Mouse (Mus musculus) hindbrain, embryonic 12.5 days (tissue): ENCODE data around the gene Gm20388. TPM values are rescaled to one million over a fixed set of nuclear protein-coding genes. Genes with fewer than 3 reads are reported as not detected.

ENCODE experiments used
- ATAC-seq: fragments of 200-750 bp; cut with Nextera tagmentation; 2 replicates; pipeline ENCODE4 v1.8.0; 2017; ENCODE audit warnings: moderate TSS enrichment; ENCODE audit not compliant: low FRiP score
- H3K27ac ChIP-seq: fragments of 300-500 bp; sonication (generic); 2 replicates; pipeline ENCODE4 v1.5.1; 2016; ENCODE audit warnings: mild to moderate bottlenecking
- H3K27me3 ChIP-seq: fragments of 300-500 bp; sonication (generic); 2 replicates; pipeline ENCODE4 v1.6.1; 2016; ENCODE audit warnings: mild to moderate bottlenecking
- H3K36me3 ChIP-seq: fragments of 300-500 bp; sonication (generic); 2 replicates; pipeline ENCODE4 v1.6.1; 2016; ENCODE audit warnings: mild to moderate bottlenecking
- H3K4me1 ChIP-seq: fragments of 300-500 bp; sonication (generic); 2 replicates; pipeline ENCODE4 v1.6.1; 2016
- H3K4me2 ChIP-seq: fragments of 300-500 bp; sonication (generic); replicated peaks from 2 replicates; pipeline ENCODE4 v1.6.1; 2016; ENCODE audit warnings: mild to moderate bottlenecking
- H3K4me3 ChIP-seq: fragments of 300-500 bp; sonication (generic); 2 replicates; pipeline ENCODE4 v1.5.1; 2016; ENCODE audit warnings: mild to moderate bottlenecking
- H3K9ac ChIP-seq: fragments of 300-500 bp; sonication (generic); 2 replicates; pipeline ENCODE4 v1.6.1; 2016; ENCODE audit warnings: mild to moderate bottlenecking, moderate library complexity
- H3K9me3 ChIP-seq: fragments of 300-500 bp; sonication (generic); replicated peaks from 2 replicates; pipeline ENCODE4 v1.6.1; 2016; ENCODE audit warnings: mild to moderate bottlenecking
- WGBS: fragments of 180-500 bp; shearing (Covaris S2); methylation state at CpG from one replicate; pipeline ENCODE4 v1.1.7; 2016; 5-methylcytosine and 5-hydroxymethylcytosine counted together
- polyA plus RNA-seq: library from polyadenylated mRNA; unstranded; fragments of >200 nt; fragmentation: Nextera tagmentation; extraction: Ambion mirVana; gene quantifications from 2 replicates; pipeline ENCODE4 v1.2.1, GENCODE M21; 2016

Gene Gm20388
- polyA plus RNA-seq, 1 experiment from 2014 or later = not detected

GRCm38 (mm10) chr8:120307103-120307502 lies 396.5 kb downstream of the Gm20388 start:
- H3K9me3 ChIP-seq = no peaks in the 10 kb centered on the region
- WGBS = 2% methylated on average over 16 of the region's 16 CpGs
- H3K4me1 ChIP-seq = peaks cover 61% of the 10 kb centered on the region
- 0 out of 2 replicates have a peak overlapping the region, but pooled peaks have one; percentile 21 for H3K4me2 ChIP-seq
- no peak overlapping the region for H3K4me3 ChIP-seq
- ATAC-seq = peak; percentile 51
- H3K9ac ChIP-seq = no peak overlapping the region
- peaks cover 40% of the 10 kb centered on the region for H3K27me3 ChIP-seq
- peak overlapping the region; percentile 83 for H3K27ac ChIP-seq
- H3K36me3 ChIP-seq = no peaks in the 10 kb centered on the region

GRCm38 (mm10) chr8:120307528-120307927 lies 396.9 kb downstream of the Gm20388 start:
- Histone ChIP-seq H3K9me3 (no peaks in the 10 kb centered on the region), H3K9ac (no peak overlapping the region), H3K4me2 (0 out of 2 replicates have a peak overlapping the region, but pooled peaks have one; percentile 21), H3K36me3 (no peaks in the 10 kb centered on the region), H3K4me3 (no peak overlapping the region), H3K27me3 (peaks cover 36% of the 10 kb centered on the region), H3K4me1 (peaks cover 61% of the 10 kb centered on the region), H3K27ac (peak overlapping the region; percentile 83)
- ATAC-seq = no peak
- 35% methylated on average over 11 of the region's 11 CpGs for WGBS

- WGBS = 45% methylated on average over 8 of the region's 8 CpGs
- no peak overlapping the region for H3K9ac ChIP-seq
- no peak overlapping the region for H3K4me3 ChIP-seq
- no peak for ATAC-seq
- H3K27me3 ChIP-seq = peaks cover 36% of the 10 kb centered on the region
- peak overlapping the region; percentile 83 for H3K27ac ChIP-seq
- H3K9me3 ChIP-seq = no peaks in the 10 kb centered on the region
- peaks cover 57% of the 10 kb centered on the region for H3K4me1 ChIP-seq
- H3K4me2 ChIP-seq = no peak overlapping the region
- H3K36me3 ChIP-seq = no peaks in the 10 kb centered on the region
Measured at GRCm38 (mm10) chr8:120308131-120308530, 397.5 kb downstream of the Gm20388 start.

- peaks cover 34% of the 10 kb centered on the region for H3K27me3 ChIP-seq
- ATAC-seq = no peak
- WGBS = 42% methylated on average over 9 of the region's 9 CpGs
- H3K9me3 ChIP-seq = no peaks in the 10 kb centered on the region
- H3K36me3 ChIP-seq = no peaks in the 10 kb centered on the region
- H3K9ac ChIP-seq = 0 out of 2 replicates have a peak overlapping the region, but pooled peaks have one; percentile 15
- H3K4me1 ChIP-seq = peaks cover 53% of the 10 kb centered on the region
- no peak overlapping the region for H3K4me2 ChIP-seq
- no peak overlapping the region for H3K4me3 ChIP-seq
- peak overlapping the region; percentile 83 for H3K27ac ChIP-seq
Measured at GRCm38 (mm10) chr8:120308553-120308952, 397.9 kb downstream of the Gm20388 start.

- WGBS = 33% methylated on average over 17 of the region's 18 CpGs
- Histone ChIP-seq H3K9ac (no peak overlapping the region), H3K4me3 (no peak overlapping the region), H3K27ac (peak overlapping the region; percentile 83), H3K4me1 (peaks cover 48% of the 10 kb centered on the region), H3K4me2 (no peak overlapping the region), H3K36me3 (no peaks in the 10 kb centered on the region), H3K9me3 (no peaks in the 10 kb centered on the region), H3K27me3 (peaks cover 27% of the 10 kb centered on the region)
- peak; percentile 53 for ATAC-seq
Measured at GRCm38 (mm10) chr8:120309326-120309725, 398.7 kb downstream of the Gm20388 start.

- Histone ChIP-seq H3K9me3 (no peaks in the 10 kb centered on the region), H3K9ac (peak overlapping the region; percentile 2; the same call in 1 of the 2 replicates), H3K27me3 (peaks cover 25% of the 10 kb centered on the region), H3K4me2 (no peak overlapping the region), H3K27ac (no peak overlapping the region; the same call in 1 of the 2 replicates), H3K36me3 (no peaks in the 10 kb centered on the region), H3K4me1 (peaks cover 43% of the 10 kb centered on the region), H3K4me3 (no peak overlapping the region)
- ATAC-seq = no peak
- WGBS = 54% methylated on average over 5 of the region's 5 CpGs
Measured at GRCm38 (mm10) chr8:120310063-120310462, 399.4 kb downstream of the Gm20388 start.

GRCm38 (mm10) chr8:120312452-120312851 lies 401.8 kb downstream of the Gm20388 start:
- Histone ChIP-seq H3K4me2 (no peak overlapping the region), H3K4me1 (peaks cover 36% of the 10 kb centered on the region), H3K27me3 (peaks cover 16% of the 10 kb centered on the region), H3K4me3 (no peak overlapping the region), H3K9ac (no peak overlapping the region), H3K36me3 (no peaks in the 10 kb centered on the region), H3K27ac (no peak overlapping the region), H3K9me3 (no peaks in the 10 kb centered on the region)
- no peak for ATAC-seq
- WGBS = 88% methylated on average over 4 of the region's 4 CpGs

- Histone ChIP-seq H3K27me3 (peaks cover 10% of the 10 kb centered on the region), H3K9ac (no peak overlapping the region; the same call in 1 of the 2 replicates), H3K27ac (0 out of 2 replicates have a peak overlapping the region, but pooled peaks have one; percentile 1), H3K9me3 (no peaks in the 10 kb centered on the region), H3K4me3 (no peak overlapping the region), H3K4me2 (no peak overlapping the region), H3K4me1 (peaks cover 36% of the 10 kb centered on the region), H3K36me3 (no peaks in the 10 kb centered on the region)
- 69% methylated on average over 3 of the region's 3 CpGs for WGBS
- ATAC-seq = no peak
Measured at GRCm38 (mm10) chr8:120313674-120314073, 403.0 kb downstream of the Gm20388 start.

GRCm38 (mm10) chr8:120314932-120315331 lies 404.3 kb downstream of the Gm20388 start:
- ATAC-seq = no peak
- 82% methylated on average over 5 of the region's 5 CpGs for WGBS
- Histone ChIP-seq H3K4me2 (no peak overlapping the region), H3K27me3 (peaks cover 10% of the 10 kb centered on the region), H3K4me3 (no peak overlapping the region), H3K9me3 (no peaks in the 10 kb centered on the region), H3K9ac (no peak overlapping the region), H3K4me1 (peaks cover 23% of the 10 kb centered on the region), H3K27ac (no peak overlapping the region), H3K36me3 (no peaks in the 10 kb centered on the region)

GRCm38 (mm10) chr8:120315644-120316043 lies 405.0 kb downstream of the Gm20388 start:
- WGBS = 82% methylated on average over 4 of the region's 4 CpGs
- Histone ChIP-seq H3K4me1 (peaks cover 17% of the 10 kb centered on the region), H3K4me3 (no peak overlapping the region), H3K9ac (no peak overlapping the region), H3K27ac (no peak overlapping the region), H3K9me3 (no peaks in the 10 kb centered on the region), H3K36me3 (no peaks in the 10 kb centered on the region), H3K27me3 (peaks cover 10% of the 10 kb centered on the region), H3K4me2 (no peak overlapping the region)
- ATAC-seq = no peak

GRCm38 (mm10) chr8:120316707-120317106 lies 406.1 kb downstream of the Gm20388 start:
- Histone ChIP-seq H3K4me2 (no peak overlapping the region), H3K9me3 (no peaks in the 10 kb centered on the region), H3K9ac (no peak overlapping the region), H3K4me3 (no peak overlapping the region), H3K27me3 (peaks cover 4% of the 10 kb centered on the region), H3K4me1 (peaks cover 17% of the 10 kb centered on the region), H3K36me3 (no peaks in the 10 kb centered on the region), H3K27ac (no peak overlapping the region)
- no peak for ATAC-seq
- WGBS = 91% methylated on average over 7 of the region's 7 CpGs

GRCm38 (mm10) chr8:120317118-120317824 lies 406.6 kb downstream of the Gm20388 start:
- H3K27ac ChIP-seq = no peak overlapping the region
- peaks cover 21% of the 10 kb centered on the region for H3K4me1 ChIP-seq
- no peak overlapping the region; the same call in 1 of the 2 replicates for H3K9ac ChIP-seq
- H3K27me3 ChIP-seq = peaks cover 3% of the 10 kb centered on the region; the same call in 1 of the 2 replicates
- no peak overlapping the region for H3K4me3 ChIP-seq
- WGBS = 91% methylated on average over 21 of the region's 21 CpGs
- ATAC-seq = no peak
- no peaks in the 10 kb centered on the region for H3K36me3 ChIP-seq
- H3K4me2 ChIP-seq = no peak overlapping the region
- no peaks in the 10 kb centered on the region for H3K9me3 ChIP-seq
